Mouse (Mus musculus) heart, embryonic 11.5 days (tissue): Measurements from ENCODE around the gene Usp35. TPM values are rescaled to one million over a fixed set of nuclear protein-coding genes. Genes with fewer than 3 reads are reported as not detected.

Experiments
- ATAC-seq: fragments of 200-750 bp; cut with Nextera tagmentation; replicated peaks from 2 replicates; pipeline ENCODE4 v1.8.0; 2017; ENCODE audit warnings: moderate library complexity; ENCODE audit not compliant: insufficient number of reproducible peaks, low FRiP score, low TSS enrichment
- H3K27ac ChIP-seq: fragments of 300-500 bp; sonication (generic); 2 replicates; pipeline ENCODE4 v1.5.1; 2014; ENCODE audit warnings: mild to moderate bottlenecking, low read depth, low read length
- H3K27me3 ChIP-seq: fragments of 300-500 bp; sonication (generic); 2 replicates; pipeline ENCODE4 v1.6.1; 2014; ENCODE audit warnings: mild to moderate bottlenecking, low read length, mixed read lengths; ENCODE audit not compliant: control insufficient read depth, insufficient read depth
- H3K36me3 ChIP-seq: fragments of 300-500 bp; sonication (generic); 2 replicates; pipeline ENCODE4 v1.6.1; 2014; ENCODE audit warnings: mild to moderate bottlenecking, low read length, moderate library complexity, mixed read lengths; ENCODE audit not compliant: control insufficient read depth, insufficient read depth
- H3K4me1 ChIP-seq: fragments of 300-500 bp; sonication (generic); 2 replicates; pipeline ENCODE4 v1.6.1; 2014; ENCODE audit warnings: low read length; ENCODE audit not compliant: control insufficient read depth, insufficient read depth
- H3K4me2 ChIP-seq: fragments of 300-500 bp; sonication (generic); 2 replicates; pipeline ENCODE4 v1.6.1; 2014; ENCODE audit warnings: mild to moderate bottlenecking, moderate library complexity
- H3K4me3 ChIP-seq: fragments of 300-500 bp; sonication (generic); 2 replicates; pipeline ENCODE4 v1.5.1; 2014; ENCODE audit warnings: low read depth, low read length
- H3K9ac ChIP-seq: fragments of 300-500 bp; sonication (generic); 2 replicates; pipeline ENCODE4 v1.6.1; 2014; ENCODE audit warnings: mild to moderate bottlenecking, low read depth, low read length, moderate library complexity
- H3K9me3 ChIP-seq: fragments of 300-500 bp; sonication (generic); replicated peaks from 2 replicates; pipeline ENCODE4 v1.6.1; 2016; ENCODE audit warnings: low read length; ENCODE audit not compliant: control insufficient read depth
- WGBS: fragments of 180-500 bp; shearing (Covaris S2); extraction: QIAGEN DNeasy Blood & Tissue Kit; methylation state at CpG from one replicate; pipeline ENCODE4 v1.1.7; 2014; ENCODE audit not compliant: insufficient replicate concordance; 5-methylcytosine and 5-hydroxymethylcytosine counted together
- polyA plus RNA-seq: library from polyadenylated mRNA; unstranded; fragments of >200 nt; fragmentation: Nextera tagmentation; extraction: Ambion mirVana; gene quantifications from 2 replicates; pipeline ENCODE4 v1.2.1, GENCODE M21; 2014

The Usp35 gene
- polyA plus RNA-seq, 1 experiment from 2014 or later: 1.7 TPM

DNA sequence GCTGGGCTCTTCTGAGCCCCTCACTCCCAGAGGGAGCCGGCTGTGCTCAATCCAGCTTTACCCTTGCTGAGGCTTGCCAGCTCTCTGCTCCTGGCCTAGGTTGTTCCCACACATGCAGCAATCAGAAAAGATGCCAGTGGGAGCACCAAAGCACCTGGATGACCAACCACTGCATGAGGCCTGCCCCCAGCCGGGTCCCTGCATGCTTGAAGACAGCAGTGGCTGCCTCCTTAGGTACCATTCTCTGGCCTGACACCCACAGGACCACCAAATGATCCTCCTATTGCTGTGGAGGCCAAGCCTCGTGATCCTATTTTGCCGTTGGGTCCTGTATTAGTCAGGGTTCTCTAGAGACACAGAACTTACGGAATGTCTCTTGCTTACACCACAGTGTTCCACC, 19.1 kb upstream of the Usp35 start:
- no peak overlapping the region for H3K9ac ChIP-seq
- H3K4me2 ChIP-seq: no peak overlapping the region
- no peak overlapping the region for H3K27ac ChIP-seq
- 81% methylated on average over 5 of the region's 5 CpGs for WGBS
- H3K36me3 ChIP-seq: peaks cover 3% of the 10 kb centered on the region
- no peaks in the 10 kb centered on the region for H3K27me3 ChIP-seq
- ATAC-seq: no peak
- H3K4me3 ChIP-seq: no peak overlapping the region
- H3K4me1 ChIP-seq: peaks cover 8% of the 10 kb centered on the region; the same call in 1 of the 2 replicates
- no peaks in the 10 kb centered on the region for H3K9me3 ChIP-seq

DNA sequence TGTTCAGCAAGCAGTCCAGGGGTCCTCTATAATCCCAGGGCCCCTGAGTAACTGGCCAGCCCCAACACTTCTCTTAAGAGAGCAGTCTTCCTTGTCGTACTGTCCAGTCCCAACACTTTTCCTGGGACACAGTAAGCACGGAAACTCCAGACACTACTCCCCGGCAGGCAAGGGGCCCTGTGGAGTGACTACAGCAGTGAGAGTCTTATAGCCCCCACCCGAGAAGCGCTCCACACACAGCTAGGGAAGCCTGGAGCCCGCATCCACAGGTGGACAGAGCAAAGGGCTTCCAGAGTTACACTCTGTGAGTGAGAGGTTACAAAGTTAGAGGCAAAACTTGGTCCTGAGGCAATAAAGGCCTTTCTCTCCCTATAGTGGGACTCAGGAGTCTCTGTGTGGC, 17.6 kb upstream of the Usp35 start:
- Histone ChIP-seq H3K9ac (no peak overlapping the region), H3K4me1 (peaks cover 2% of the 10 kb centered on the region; the same call in 1 of the 2 replicates), H3K9me3 (no peaks in the 10 kb centered on the region), H3K36me3 (peaks cover 3% of the 10 kb centered on the region), H3K27me3 (no peaks in the 10 kb centered on the region), H3K27ac (no peak overlapping the region), H3K4me3 (no peak overlapping the region), H3K4me2 (no peak overlapping the region)
- no peak for ATAC-seq
- 81% methylated on average over 6 of the region's 6 CpGs for WGBS

DNA sequence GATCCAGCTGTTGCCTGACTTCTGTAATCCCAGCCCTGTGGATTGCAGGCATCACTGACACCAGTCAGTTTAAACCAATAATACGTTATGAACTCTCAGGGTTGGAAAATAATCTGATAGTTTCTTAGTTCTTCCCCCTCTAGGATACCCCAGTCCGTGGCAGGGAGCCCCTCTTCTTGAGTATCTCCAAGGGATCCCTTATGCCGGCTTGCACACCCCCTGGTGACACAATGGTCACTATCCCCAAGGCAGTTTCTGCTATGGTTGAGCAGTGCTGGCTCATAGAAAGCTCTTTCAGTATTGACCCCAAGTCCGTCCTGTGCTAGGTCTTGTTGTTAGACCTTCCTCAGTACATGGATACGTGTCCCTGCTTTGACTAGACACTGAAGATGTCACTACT, 17.0 kb upstream of the Usp35 start:
- Histone ChIP-seq H3K27ac (no peak overlapping the region), H3K9ac (no peak overlapping the region), H3K4me2 (no peak overlapping the region), H3K9me3 (no peaks in the 10 kb centered on the region), H3K27me3 (no peaks in the 10 kb centered on the region), H3K4me3 (no peak overlapping the region), H3K36me3 (peaks cover 3% of the 10 kb centered on the region), H3K4me1 (peaks cover 2% of the 10 kb centered on the region; the same call in 1 of the 2 replicates)
- WGBS: 83% methylated on average over 5 of the region's 5 CpGs
- no peak for ATAC-seq

DNA sequence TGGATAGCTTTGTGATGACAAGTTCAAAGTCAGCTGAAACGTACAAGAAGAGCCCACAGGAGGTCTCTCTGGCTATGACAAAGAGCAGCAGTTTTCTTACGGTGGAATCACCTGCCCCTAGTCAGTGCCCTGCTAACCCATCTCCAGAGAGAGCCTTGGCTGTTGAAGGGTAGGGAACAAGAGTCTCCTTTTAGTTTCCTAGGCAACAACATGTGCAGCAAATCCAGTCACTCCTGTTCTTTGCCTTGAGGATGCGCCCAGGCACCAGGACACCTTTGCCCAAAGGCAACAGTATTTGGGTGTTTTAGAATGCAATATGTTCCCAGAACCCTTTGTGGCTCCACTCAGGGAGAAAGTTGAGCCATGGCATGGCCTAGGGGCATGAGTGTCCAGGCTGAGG, 16.5 kb upstream of the Usp35 start:
- 86% methylated on average over 3 of the region's 3 CpGs for WGBS

DNA sequence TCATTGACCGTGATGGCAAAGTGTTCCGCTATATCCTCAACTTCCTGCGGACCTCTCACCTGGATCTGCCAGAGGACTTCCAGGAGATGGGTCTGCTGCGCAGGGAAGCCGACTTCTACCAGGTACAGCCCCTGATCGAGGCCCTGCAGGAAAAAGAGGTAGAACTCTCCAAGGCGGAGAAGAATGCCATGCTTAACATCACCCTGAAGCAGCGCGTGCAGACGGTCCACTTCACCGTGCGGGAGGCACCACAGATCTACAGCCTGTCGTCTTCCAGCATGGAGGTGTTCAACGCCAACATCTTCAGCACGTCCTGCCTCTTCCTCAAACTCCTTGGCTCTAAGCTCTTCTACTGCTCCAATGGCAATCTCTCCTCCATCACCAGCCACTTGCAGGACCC, 15.6 kb upstream of the Usp35 start:
- no peak for ATAC-seq
- no peak overlapping the region for H3K9ac ChIP-seq
- no peaks in the 10 kb centered on the region for H3K27me3 ChIP-seq

More for the DNA sequence above, 16.5 kb upstream of the Usp35 start:
- Histone ChIP-seq H3K4me3 (no peak overlapping the region), H3K36me3 (peaks cover 3% of the 10 kb centered on the region), H3K9ac (no peak overlapping the region), H3K4me2 (no peak overlapping the region), H3K9me3 (no peaks in the 10 kb centered on the region), H3K27me3 (no peaks in the 10 kb centered on the region), H3K4me1 (peaks cover 2% of the 10 kb centered on the region), H3K27ac (no peak overlapping the region)
- ATAC-seq: no peak

DNA sequence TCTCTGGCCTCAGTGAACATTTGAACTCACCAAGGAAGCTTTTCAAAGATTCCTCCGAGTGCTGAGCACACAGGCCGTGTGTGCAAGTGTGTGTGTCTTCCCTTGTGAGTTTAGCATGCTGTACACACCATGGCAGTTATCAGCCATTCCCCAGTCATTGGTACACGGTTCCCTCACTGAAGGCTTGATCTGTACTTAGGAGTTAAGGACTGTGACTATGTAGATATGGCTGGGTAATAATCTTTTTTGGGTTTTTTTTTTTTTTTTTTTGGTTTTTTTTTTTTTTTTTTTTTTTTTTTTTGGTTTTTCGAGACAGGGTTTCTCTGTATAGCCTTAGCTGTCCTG, 15.0 kb upstream of the Usp35 start:
- WGBS: 67% methylated on average over 3 of the region's 4 CpGs
- H3K27me3 ChIP-seq: no peaks in the 10 kb centered on the region
- H3K36me3 ChIP-seq: peaks cover 3% of the 10 kb centered on the region
- H3K9me3 ChIP-seq: no peaks in the 10 kb centered on the region
- no peak overlapping the region for H3K4me2 ChIP-seq
- H3K27ac ChIP-seq: no peak overlapping the region
- no peak for ATAC-seq
- peaks cover 12% of the 10 kb centered on the region for H3K4me1 ChIP-seq
- H3K4me3 ChIP-seq: no peak overlapping the region
- H3K9ac ChIP-seq: no peak overlapping the region

More for the DNA sequence above, 15.6 kb upstream of the Usp35 start:
- H3K27ac ChIP-seq: no peak overlapping the region
- peaks cover 10% of the 10 kb centered on the region for H3K4me1 ChIP-seq
- no peak overlapping the region for H3K4me3 ChIP-seq
- H3K9me3 ChIP-seq: no peaks in the 10 kb centered on the region
- H3K4me2 ChIP-seq: no peak overlapping the region
- 94% methylated on average over 15 of the region's 15 CpGs for WGBS
- H3K36me3 ChIP-seq: peaks cover 3% of the 10 kb centered on the region

DNA sequence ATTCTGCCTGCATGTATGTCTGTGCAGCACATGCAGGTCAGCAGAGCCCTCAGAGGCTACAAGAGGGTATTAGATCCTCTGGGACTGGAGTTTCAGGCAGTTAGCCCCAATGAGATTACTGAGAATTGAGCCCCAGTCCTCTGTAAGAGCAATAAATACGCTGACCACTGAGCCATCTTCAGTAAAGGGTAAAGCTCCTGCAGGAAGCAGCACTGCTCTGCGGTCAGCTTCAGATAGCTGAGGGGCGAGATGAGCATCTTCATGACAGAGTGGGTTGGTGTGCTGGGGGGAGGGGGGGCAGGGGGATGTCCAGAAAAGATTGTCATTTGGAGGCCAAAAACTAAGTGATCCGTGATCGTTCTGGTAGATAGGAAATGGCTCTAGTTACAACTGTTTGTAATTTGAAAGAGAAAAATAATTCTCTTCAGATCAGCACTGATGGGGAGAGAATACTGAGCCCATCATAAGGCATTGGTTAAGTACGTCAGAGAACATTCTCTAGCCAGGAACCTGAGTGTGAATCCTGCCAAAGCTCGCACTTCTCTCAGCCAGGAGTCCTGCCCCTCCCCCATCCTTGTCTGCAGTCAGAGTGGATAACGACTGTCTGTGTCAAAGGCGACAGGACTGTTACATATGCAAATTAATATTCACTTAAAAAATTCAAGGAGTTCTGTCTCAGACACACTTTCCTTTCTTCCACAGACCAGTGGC, 14.4 kb upstream of the Usp35 start:
- 66% methylated on average over 9 of the region's 9 CpGs for WGBS
- Histone ChIP-seq H3K27ac (no peak overlapping the region), H3K9ac (no peak overlapping the region)

DNA sequence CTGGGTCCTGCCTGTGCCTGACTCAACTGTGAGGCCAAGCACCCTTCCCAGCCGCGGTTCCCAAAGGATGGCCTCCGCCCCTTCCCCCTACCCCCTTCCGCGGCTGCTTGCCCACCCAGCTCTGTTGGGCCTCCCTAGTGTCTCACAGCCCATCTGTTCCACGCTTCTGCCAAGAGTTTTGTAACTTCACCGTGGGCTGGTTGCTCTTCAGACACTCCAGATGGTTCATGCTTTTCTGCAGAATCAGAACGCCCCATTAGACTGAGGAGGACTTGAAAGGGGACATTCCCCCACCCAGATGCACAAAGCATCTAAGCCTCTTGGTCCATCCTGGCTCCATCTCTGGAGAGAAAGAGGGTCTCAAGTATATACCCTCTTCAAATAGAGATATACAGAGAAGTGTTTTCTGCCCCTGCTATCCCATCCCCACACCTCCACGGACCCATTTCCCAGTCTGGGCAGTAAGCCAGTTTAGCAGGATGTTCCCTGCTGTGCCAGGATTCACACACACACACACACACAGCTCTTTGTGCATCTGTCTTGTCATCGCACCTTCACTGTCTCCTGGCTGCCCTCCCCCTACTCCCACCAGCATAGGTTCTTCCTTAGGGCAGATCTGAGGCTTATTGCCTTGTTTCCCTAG, 13.5 kb upstream of the Usp35 start:
- Histone ChIP-seq H3K4me2 (no peak overlapping the region), H3K27ac (no peak overlapping the region), H3K9ac (no peak overlapping the region), H3K4me1 (peaks cover 20% of the 10 kb centered on the region), H3K4me3 (no peak overlapping the region), H3K9me3 (0 out of 2 replicates have a peak, but pooled peaks cover under 1% of the 10 kb centered on the region), H3K36me3 (peaks cover 3% of the 10 kb centered on the region), H3K27me3 (no peaks in the 10 kb centered on the region)
- ATAC-seq: no peak
- 54% methylated on average over 10 of the region's 10 CpGs for WGBS

More for the DNA sequence above, 14.4 kb upstream of the Usp35 start:
- ATAC-seq: no peak
- Histone ChIP-seq H3K4me1 (peaks cover 18% of the 10 kb centered on the region), H3K9me3 (no peaks in the 10 kb centered on the region), H3K27me3 (no peaks in the 10 kb centered on the region), H3K4me3 (no peak overlapping the region), H3K4me2 (no peak overlapping the region), H3K36me3 (peaks cover 3% of the 10 kb centered on the region)
